Mouse (Mus musculus) bone marrow macrophage, adult 2 months (primary cell): Measurements from ENCODE around the gene Thoc5.

Experiments
- CTCF ChIP-seq: IDR thresholded peaks from 2 replicates; pipeline ENCODE4 v1.5.1; 2012; ENCODE audit warnings: low read depth, mild to moderate bottlenecking, low read length, moderate library complexity
- POLR2A ChIP-seq: IDR thresholded peaks from 2 replicates; pipeline ENCODE4 v1.6.1; 2012; ENCODE audit warnings: mild to moderate bottlenecking, low read depth, low read length, borderline replicate concordance

DNA sequence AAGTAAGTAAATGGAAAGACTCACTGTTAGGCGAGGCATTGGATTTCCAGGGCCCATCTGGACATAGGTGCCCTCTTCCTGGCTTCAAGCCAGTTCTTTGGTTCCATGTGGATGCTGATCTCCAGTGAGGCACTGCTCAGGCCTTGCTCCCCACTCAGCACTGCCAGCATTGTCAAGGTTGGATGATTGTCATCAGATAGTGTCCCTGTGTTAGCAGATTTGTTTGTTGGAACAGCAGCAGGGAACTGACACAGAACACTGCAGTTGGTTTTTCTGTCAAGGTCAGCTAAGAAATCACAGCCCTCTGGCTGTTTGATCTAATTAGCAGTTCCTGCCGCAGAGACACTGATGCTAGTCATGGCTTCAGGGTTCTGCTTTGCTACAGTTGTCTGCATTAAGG is 26.2 kb downstream of the Thoc5 start:
- no peak for TF ChIP-seq CTCF
- no peak for TF ChIP-seq POLR2A
